Mouse (Mus musculus) liver, embryonic 12.5 days (tissue): ENCODE results near the gene Kdm1a. TPM values are rescaled to one million over a fixed set of nuclear protein-coding genes. Genes with fewer than 3 reads are reported as not detected.

Experiments
- ATAC-seq: fragments of 200-750 bp; cut with Nextera tagmentation; 2 replicates; pipeline ENCODE4 v1.8.0; 2017; ENCODE audit warnings: moderate number of reproducible peaks, mild to moderate bottlenecking, moderate library complexity
- H3K27ac ChIP-seq: fragments of 300-500 bp; sonication (generic); 2 replicates; pipeline ENCODE4 v1.5.1; 2016; ENCODE audit warnings: mild to moderate bottlenecking
- H3K27me3 ChIP-seq: fragments of 300-500 bp; sonication (generic); replicated peaks from 2 replicates; pipeline ENCODE4 v1.6.1; 2016; ENCODE audit warnings: mild to moderate bottlenecking, moderate library complexity
- H3K36me3 ChIP-seq: fragments of 300-500 bp; sonication (generic); 2 replicates; pipeline ENCODE4 v1.6.1; 2016; ENCODE audit warnings: mild to moderate bottlenecking, moderate library complexity
- H3K4me1 ChIP-seq: fragments of 300-500 bp; sonication (generic); 2 replicates; pipeline ENCODE4 v1.6.1; 2016
- H3K4me2 ChIP-seq: fragments of 300-500 bp; sonication (generic); 2 replicates; pipeline ENCODE4 v1.6.1; 2016; ENCODE audit warnings: mild to moderate bottlenecking, moderate library complexity
- H3K4me3 ChIP-seq: fragments of 300-500 bp; sonication (generic); 2 replicates; pipeline ENCODE4 v1.5.1; 2016; ENCODE audit warnings: mild to moderate bottlenecking, moderate library complexity
- H3K9ac ChIP-seq: fragments of 300-500 bp; sonication (generic); 2 replicates; pipeline ENCODE4 v1.6.1; 2016; ENCODE audit warnings: mild to moderate bottlenecking, moderate library complexity
- H3K9me3 ChIP-seq: fragments of 300-500 bp; sonication (generic); replicated peaks from 2 replicates; pipeline ENCODE4 v1.6.1; 2016; ENCODE audit warnings: mild to moderate bottlenecking, moderate library complexity
- WGBS: fragments of 180-500 bp; shearing (Covaris S2); methylation state at CpG from one replicate; pipeline ENCODE4 v1.1.7; 2016; ENCODE audit not compliant: insufficient replicate concordance; 5-methylcytosine and 5-hydroxymethylcytosine counted together
- polyA plus RNA-seq: library from polyadenylated mRNA; unstranded; fragments of >200 nt; fragmentation: Nextera tagmentation; extraction: Ambion mirVana; gene quantifications from 2 replicates; pipeline ENCODE4 v1.2.1, GENCODE M21; 2016

Kdm1a gene
- polyA plus RNA-seq, 1 experiment from 2014 or later: 31.3 TPM

- H3K27me3 ChIP-seq: no peaks in the 10 kb centered on the region
- 83% methylated on average over 3 of the region's 3 CpGs for WGBS
- ATAC-seq: no peak
Measured at GRCm38 (mm10) chr4:136599869-136600268, 2.7 kb downstream of the Kdm1a start.

GRCm38 (mm10) chr4:136598268-136598876 lies 4.2 kb downstream of the Kdm1a start:
- H3K27ac ChIP-seq: no peak overlapping the region
- H3K4me1 ChIP-seq: peaks cover 52% of the 10 kb centered on the region
- ATAC-seq: no peak
- H3K9me3 ChIP-seq: no peaks in the 10 kb centered on the region
- 0 out of 2 replicates have a peak, but pooled peaks cover 2% of the 10 kb centered on the region for H3K36me3 ChIP-seq
- no peak overlapping the region for H3K4me3 ChIP-seq
- H3K27me3 ChIP-seq: no peaks in the 10 kb centered on the region
- no peak overlapping the region for H3K4me2 ChIP-seq
- 74% methylated on average over 7 of the region's 7 CpGs for WGBS
- no peak overlapping the region for H3K9ac ChIP-seq

More at GRCm38 (mm10) chr4:136599869-136600268, 2.7 kb downstream of the Kdm1a start:
- H3K4me3 ChIP-seq: no peak overlapping the region
- peaks cover 41% of the 10 kb centered on the region for H3K4me1 ChIP-seq
- no peak overlapping the region for H3K4me2 ChIP-seq
- H3K9ac ChIP-seq: no peak overlapping the region
- H3K36me3 ChIP-seq: no peaks in the 10 kb centered on the region
- no peak overlapping the region for H3K27ac ChIP-seq
- no peaks in the 10 kb centered on the region for H3K9me3 ChIP-seq

- ATAC-seq: no peak
- 73% methylated on average over 6 of the region's 6 CpGs for WGBS
- H3K9me3 ChIP-seq: no peaks in the 10 kb centered on the region
Measured at GRCm38 (mm10) chr4:136595221-136595620, 7.3 kb downstream of the Kdm1a start.

GRCm38 (mm10) chr4:136594006-136594405 lies 8.5 kb downstream of the Kdm1a start:
- no peak overlapping the region for H3K4me2 ChIP-seq
- 79% methylated on average over 2 of the region's 2 CpGs for WGBS
- H3K27ac ChIP-seq: no peak overlapping the region
- H3K9me3 ChIP-seq: no peaks in the 10 kb centered on the region
- no peak overlapping the region for H3K4me3 ChIP-seq
- H3K36me3 ChIP-seq: peaks cover 17% of the 10 kb centered on the region
- H3K9ac ChIP-seq: no peak overlapping the region
- ATAC-seq: no peak
- no peaks in the 10 kb centered on the region for H3K27me3 ChIP-seq
- peaks cover 58% of the 10 kb centered on the region for H3K4me1 ChIP-seq

More at GRCm38 (mm10) chr4:136595221-136595620, 7.3 kb downstream of the Kdm1a start:
- Histone ChIP-seq H3K27ac (no peak overlapping the region), H3K36me3 (peaks cover 13% of the 10 kb centered on the region), H3K4me3 (no peak overlapping the region), H3K4me2 (no peak overlapping the region), H3K9ac (no peak overlapping the region), H3K27me3 (no peaks in the 10 kb centered on the region), H3K4me1 (peaks cover 51% of the 10 kb centered on the region)

GRCm38 (mm10) chr4:136592111-136592510 lies 10.4 kb downstream of the Kdm1a start:
- H3K9me3 ChIP-seq: no peaks in the 10 kb centered on the region
- H3K27me3 ChIP-seq: no peaks in the 10 kb centered on the region
- peaks cover 24% of the 10 kb centered on the region for H3K36me3 ChIP-seq
- H3K4me1 ChIP-seq: peaks cover 59% of the 10 kb centered on the region
- WGBS: 43% methylated on average over 4 of the region's 4 CpGs
- no peak for ATAC-seq
- no peak overlapping the region for H3K9ac ChIP-seq
- H3K4me3 ChIP-seq: no peak overlapping the region
- H3K27ac ChIP-seq: 0 out of 2 replicates have a peak overlapping the region, but pooled peaks have one; percentile 25
- H3K4me2 ChIP-seq: no peak overlapping the region

GRCm38 (mm10) chr4:136588003-136588402 lies 14.5 kb downstream of the Kdm1a start:
- peak; percentile 77 for ATAC-seq
- H3K9ac ChIP-seq: peak overlapping the region; percentile 38; the same call in 1 of the 2 replicates
- peak overlapping the region; percentile 62 for H3K27ac ChIP-seq
- H3K4me2 ChIP-seq: peak overlapping the region; percentile 51
- peaks cover 48% of the 10 kb centered on the region for H3K4me1 ChIP-seq
- no peaks in the 10 kb centered on the region for H3K9me3 ChIP-seq
- WGBS: 24% methylated on average over 4 of the region's 4 CpGs
- H3K27me3 ChIP-seq: no peaks in the 10 kb centered on the region
- H3K36me3 ChIP-seq: peaks cover 21% of the 10 kb centered on the region
- H3K4me3 ChIP-seq: no peak overlapping the region

- H3K9ac ChIP-seq: peak overlapping the region; percentile 38; the same call in 1 of the 2 replicates
Measured at GRCm38 (mm10) chr4:136587221-136587827, 15.2 kb downstream of the Kdm1a start.

GRCm38 (mm10) chr4:136581885-136582284 lies 20.6 kb downstream of the Kdm1a start:
- Histone ChIP-seq H3K4me1 (peaks cover 15% of the 10 kb centered on the region), H3K27me3 (no peaks in the 10 kb centered on the region), H3K36me3 (0 out of 2 replicates have a peak, but pooled peaks cover 2% of the 10 kb centered on the region), H3K4me3 (no peak overlapping the region), H3K27ac (no peak overlapping the region), H3K4me2 (no peak overlapping the region), H3K9me3 (no peaks in the 10 kb centered on the region), H3K9ac (no peak overlapping the region)
- 86% methylated on average over 3 of the region's 3 CpGs for WGBS
- no peak for ATAC-seq

More at GRCm38 (mm10) chr4:136587221-136587827, 15.2 kb downstream of the Kdm1a start:
- Histone ChIP-seq H3K4me3 (no peak overlapping the region), H3K9me3 (no peaks in the 10 kb centered on the region), H3K27ac (peak overlapping the region; percentile 62), H3K27me3 (no peaks in the 10 kb centered on the region), H3K4me2 (peak overlapping the region; percentile 51), H3K4me1 (peaks cover 43% of the 10 kb centered on the region), H3K36me3 (peaks cover 18% of the 10 kb centered on the region)
- 73% methylated on average over 4 of the region's 4 CpGs for WGBS
- peak; percentile 30; the same call in 1 of the 2 replicates for ATAC-seq

GRCm38 (mm10) chr4:136569998-136570397 lies 32.5 kb downstream of the Kdm1a start:
- Histone ChIP-seq H3K36me3 (peaks cover 73% of the 10 kb centered on the region), H3K4me2 (no peak overlapping the region), H3K27me3 (no peaks in the 10 kb centered on the region), H3K27ac (no peak overlapping the region), H3K9me3 (no peaks in the 10 kb centered on the region), H3K4me3 (no peak overlapping the region), H3K4me1 (0 out of 2 replicates have a peak, but pooled peaks cover 4% of the 10 kb centered on the region), H3K9ac (no peak overlapping the region)
- no peak for ATAC-seq

GRCm38 (mm10) chr4:136568629-136569028 lies 33.9 kb downstream of the Kdm1a start:
- no peak overlapping the region for H3K27ac ChIP-seq
- no peaks in the 10 kb centered on the region for H3K9me3 ChIP-seq
- H3K4me3 ChIP-seq: no peak overlapping the region
- no peaks in the 10 kb centered on the region for H3K27me3 ChIP-seq
- H3K4me2 ChIP-seq: no peak overlapping the region
- H3K36me3 ChIP-seq: peaks cover 83% of the 10 kb centered on the region
- ATAC-seq: no peak
- 77% methylated on average over 3 of the region's 3 CpGs for WGBS
- H3K4me1 ChIP-seq: 0 out of 2 replicates have a peak, but pooled peaks cover 4% of the 10 kb centered on the region
- H3K9ac ChIP-seq: no peak overlapping the region

- WGBS: 79% methylated on average over 6 of the region's 6 CpGs
- no peak for ATAC-seq
- Histone ChIP-seq H3K4me1 (no peaks in the 10 kb centered on the region), H3K4me2 (no peak overlapping the region), H3K9me3 (no peaks in the 10 kb centered on the region), H3K36me3 (peaks cover 93% of the 10 kb centered on the region), H3K27me3 (no peaks in the 10 kb centered on the region), H3K4me3 (no peak overlapping the region), H3K9ac (no peak overlapping the region), H3K27ac (no peak overlapping the region)
Measured at GRCm38 (mm10) chr4:136562755-136563154, 39.8 kb downstream of the Kdm1a start.

GRCm38 (mm10) chr4:136560270-136560991 lies 42.1 kb downstream of the Kdm1a start:
- no peak overlapping the region for H3K9ac ChIP-seq
- H3K27me3 ChIP-seq: no peaks in the 10 kb centered on the region
- no peak overlapping the region for H3K27ac ChIP-seq
- H3K36me3 ChIP-seq: peaks cover 95% of the 10 kb centered on the region
- ATAC-seq: no peak
- H3K4me2 ChIP-seq: no peak overlapping the region
- no peak overlapping the region for H3K4me3 ChIP-seq
- WGBS: 86% methylated on average over 8 of the region's 8 CpGs
- H3K9me3 ChIP-seq: no peaks in the 10 kb centered on the region
- no peaks in the 10 kb centered on the region for H3K4me1 ChIP-seq
